Mouse (Mus musculus): ENCODE measurements around the gene Srarp.

DNA sequence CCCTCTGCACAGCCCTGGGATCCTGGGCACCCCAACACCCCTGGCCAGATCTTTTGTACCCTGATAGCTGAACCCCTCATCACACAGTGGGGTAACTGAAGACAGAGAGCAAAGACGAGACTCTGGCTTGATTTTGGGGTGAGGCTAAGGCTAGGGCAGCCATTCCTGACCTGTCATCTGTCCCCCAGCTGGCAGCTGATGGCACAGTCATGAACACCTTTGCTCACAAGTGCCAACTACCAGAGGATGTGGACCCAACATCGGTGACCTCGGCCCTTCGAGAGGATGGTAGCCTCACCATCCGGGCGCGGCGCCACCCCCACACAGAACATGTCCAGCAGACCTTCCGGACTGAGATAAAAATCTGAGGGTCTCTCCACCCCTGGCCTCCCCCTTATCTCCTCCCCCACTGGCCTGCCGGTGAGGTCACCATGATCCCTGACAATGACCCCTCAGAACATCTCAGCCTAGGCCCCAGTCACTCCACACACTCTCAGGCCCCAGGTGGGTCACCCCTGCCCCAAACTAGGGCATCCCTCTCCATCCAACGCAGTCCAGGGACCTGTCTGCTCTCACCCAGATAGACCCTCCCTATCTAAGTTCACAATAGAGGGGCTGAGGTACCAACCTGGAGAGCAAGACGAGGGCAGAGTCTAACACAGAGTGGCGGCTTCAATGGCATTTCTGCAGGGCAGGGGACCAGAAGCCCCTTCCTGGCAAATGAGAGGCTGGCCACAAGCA, 12.0 kb downstream of the Srarp start:
- no peak for TF ChIP-seq GATA1 (IDR thresholded peaks at IDR 0.05; ENCODE audit: low read length)
- TF ChIP-seq TAL1 (IDR thresholded peaks at IDR 0.05; ENCODE audit: low read length) = no peak
